Mouse (Mus musculus) embryo, embryonic 9.5 days (tissue): ENCODE results near the gene Gtf2i.

Source experiments
- DNase-seq: peaks from one replicate; pipeline ENCODE4 v3.0.0-alpha.2; 2017; ENCODE audit errors: extremely low spot score

Gene Gtf2i

GRCm38 (mm10) chr5:134243661-134244436 is 70.7 kb downstream of the Gtf2i start:
- no peak for DNase-seq

DNA sequence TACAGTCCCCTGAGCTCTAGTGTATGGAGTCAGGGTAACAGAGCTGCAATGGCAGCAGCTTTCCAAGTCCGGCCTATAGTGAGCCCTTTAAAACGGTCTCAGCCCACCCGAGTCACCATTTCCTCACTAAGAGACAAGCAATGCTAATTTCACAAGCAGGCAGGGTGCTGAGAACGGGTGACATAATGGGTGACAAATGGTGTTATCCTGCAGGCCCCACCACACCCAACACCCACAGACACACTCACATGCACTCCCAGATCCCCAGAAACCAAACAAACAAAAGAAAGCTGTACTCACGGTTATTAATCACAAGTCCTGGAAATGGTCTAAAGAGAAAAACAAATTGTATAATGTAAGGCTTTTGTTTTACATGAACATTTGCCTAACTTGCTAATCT is 72.7 kb downstream of the Gtf2i start:
- DNase-seq, result no peak

GRCm38 (mm10) chr5:134237936-134238760 is 76.4 kb downstream of the Gtf2i start:
- peak; percentile 43 for DNase-seq

GRCm38 (mm10) chr5:134237508-134237907 is 77.1 kb downstream of the Gtf2i start:
- DNase-seq, result no peak

GRCm38 (mm10) chr5:134236796-134237195 is 77.8 kb downstream of the Gtf2i start:
- DNase-seq, result no peak

GRCm38 (mm10) chr5:134236241-134236640 is 78.3 kb downstream of the Gtf2i start:
- DNase-seq, result no peak

DNA sequence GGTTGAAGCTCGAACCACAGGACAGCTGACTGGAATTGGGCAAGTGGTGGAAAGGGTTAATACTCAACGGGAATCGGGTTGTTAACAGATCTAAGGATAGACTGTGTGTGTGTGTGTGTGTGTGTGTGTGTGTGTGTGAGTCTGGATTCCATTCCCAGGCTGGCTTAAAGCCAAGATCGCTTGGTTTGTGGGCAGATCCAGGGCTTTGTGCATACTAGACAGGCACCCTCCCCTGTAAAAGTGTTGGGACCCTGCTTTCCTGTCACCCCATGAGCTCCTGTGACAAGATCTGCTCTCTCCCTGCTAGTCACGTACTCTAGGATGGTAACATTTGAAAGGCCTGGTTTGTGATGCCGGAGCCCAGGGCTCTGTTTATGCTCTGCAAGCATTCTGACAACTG is 79.4 kb downstream of the Gtf2i start:
- DNase-seq, result no peak

- no peak for DNase-seq
Measured at GRCm38 (mm10) chr5:134234205-134234604, 80.4 kb downstream of the Gtf2i start.

- DNase-seq, result no peak
Measured at GRCm38 (mm10) chr5:134233244-134233651, 81.3 kb downstream of the Gtf2i start.

- no peak for DNase-seq
Measured at GRCm38 (mm10) chr5:134232568-134232967, 82.0 kb downstream of the Gtf2i start.

DNA sequence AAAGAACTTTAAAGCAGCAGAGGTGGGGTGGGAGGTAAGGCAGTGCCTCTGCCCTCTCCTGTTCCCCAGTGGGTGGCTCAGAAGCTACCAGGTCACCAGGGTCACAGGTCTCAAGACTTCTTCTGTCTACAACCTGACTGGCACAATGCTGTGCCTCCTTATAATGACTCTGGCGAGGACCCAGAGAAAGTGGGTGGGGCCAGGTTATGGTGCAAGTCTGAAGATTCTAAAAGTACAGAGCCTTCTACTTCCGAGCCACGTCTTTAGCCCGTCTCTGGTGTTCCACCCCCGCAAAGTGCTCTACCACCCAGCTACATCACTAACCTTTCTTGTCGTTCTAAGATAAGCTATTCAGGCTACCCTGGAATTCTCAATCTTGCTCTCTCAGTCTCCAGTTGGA is 82.4 kb downstream of the Gtf2i start:
- DNase-seq, result no peak

DNA sequence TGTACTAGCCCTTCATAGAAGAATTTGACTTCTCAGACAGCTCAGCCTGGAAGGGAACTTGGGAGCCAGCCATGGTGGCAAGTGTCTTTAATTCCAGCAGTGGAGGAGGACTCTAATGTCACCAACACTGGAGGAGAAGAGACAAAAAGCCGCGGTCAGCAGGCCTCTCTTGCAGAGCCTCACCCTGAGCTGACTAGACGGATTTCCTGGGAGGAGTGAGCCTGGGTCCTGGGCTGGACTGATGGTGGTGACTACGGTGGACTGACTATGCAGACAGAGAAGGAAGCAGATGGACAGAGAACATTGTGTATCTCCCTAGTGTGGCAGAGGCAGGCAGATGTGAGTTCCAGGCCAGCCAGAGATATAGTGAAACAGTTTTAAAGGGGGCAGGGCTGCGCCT is 83.2 kb downstream of the Gtf2i start:
- no peak for DNase-seq

GRCm38 (mm10) chr5:134229391-134229790 is 85.2 kb downstream of the Gtf2i start, which contains the start of gene Ncf1:
TSS of gene Ncf1 (minus strand) at chr5:134229625.
- no peak for DNase-seq

GRCm38 (mm10) chr5:134228249-134228638 is 86.3 kb downstream of the Gtf2i start:
- no peak for DNase-seq

- DNase-seq, result peak; percentile 54
Measured at GRCm38 (mm10) chr5:134227574-134228248, 86.8 kb downstream of the Gtf2i start.

- DNase-seq, result no peak
Measured at GRCm38 (mm10) chr5:134226946-134227345, 87.6 kb downstream of the Gtf2i start.

DNA sequence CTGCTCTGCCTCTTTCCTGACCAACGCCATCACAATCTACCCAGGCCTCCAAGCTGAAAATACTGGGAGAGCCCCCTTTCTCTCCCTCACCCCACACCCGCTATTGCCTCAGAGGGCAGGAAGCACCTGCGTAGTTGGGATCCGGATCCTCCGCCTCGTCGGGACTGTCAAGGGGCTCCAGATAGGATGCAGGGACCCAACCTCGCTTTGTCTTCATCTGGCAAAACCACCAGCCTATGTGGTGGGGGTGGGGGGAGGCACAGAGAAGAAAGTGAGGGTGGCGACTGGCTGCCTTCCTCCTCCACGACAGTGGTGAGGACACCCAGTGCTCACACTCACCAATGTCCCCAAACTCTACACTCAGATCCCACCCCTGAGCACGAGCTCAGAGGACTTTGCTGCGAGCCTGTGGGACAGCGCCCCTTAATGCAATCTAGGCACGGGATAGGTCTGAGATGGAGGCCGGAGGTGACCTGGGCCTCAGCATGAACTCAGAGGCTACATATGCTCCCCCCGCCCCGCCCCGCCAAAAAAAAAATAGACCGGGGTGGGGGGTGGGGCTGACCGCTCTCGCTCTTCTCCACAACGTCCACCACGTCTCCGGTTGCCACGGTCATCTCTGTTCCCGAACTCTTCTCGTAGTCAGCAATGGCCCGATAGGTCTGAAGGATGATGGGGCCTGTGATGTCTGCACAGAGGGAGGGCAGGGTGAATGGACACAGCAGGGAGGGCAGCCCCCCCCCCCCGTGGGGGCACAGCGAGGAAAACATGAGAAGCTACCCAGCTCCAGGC is 89.3 kb downstream of the Gtf2i start:
- no peak for DNase-seq

DNA sequence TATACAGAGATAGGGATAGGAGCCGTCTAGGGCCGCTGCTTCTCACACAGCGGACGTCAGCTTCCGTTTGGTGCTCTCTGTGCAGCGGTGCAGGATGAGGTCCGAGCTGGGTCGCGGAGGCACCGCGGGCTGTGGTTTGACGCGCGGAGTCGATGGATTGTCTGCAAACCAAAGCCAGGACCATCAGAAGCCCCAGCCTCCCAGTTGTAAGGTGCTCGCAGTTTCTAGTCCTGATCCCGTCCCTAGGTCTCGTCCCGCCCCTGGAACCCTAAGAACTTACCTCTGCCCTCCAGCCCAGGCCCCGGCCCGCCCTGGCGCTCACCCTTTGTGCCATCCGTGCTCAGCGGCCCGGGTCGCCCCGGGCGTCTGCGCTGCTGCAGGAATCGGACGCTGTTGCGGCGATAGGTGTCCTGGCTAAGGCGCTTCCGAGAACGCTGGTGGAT is 92.8 kb downstream of the Gtf2i start:
- no peak for DNase-seq

GRCm38 (mm10) chr5:134221278-134221677 is 93.3 kb downstream of the Gtf2i start:
- no peak for DNase-seq

DNA sequence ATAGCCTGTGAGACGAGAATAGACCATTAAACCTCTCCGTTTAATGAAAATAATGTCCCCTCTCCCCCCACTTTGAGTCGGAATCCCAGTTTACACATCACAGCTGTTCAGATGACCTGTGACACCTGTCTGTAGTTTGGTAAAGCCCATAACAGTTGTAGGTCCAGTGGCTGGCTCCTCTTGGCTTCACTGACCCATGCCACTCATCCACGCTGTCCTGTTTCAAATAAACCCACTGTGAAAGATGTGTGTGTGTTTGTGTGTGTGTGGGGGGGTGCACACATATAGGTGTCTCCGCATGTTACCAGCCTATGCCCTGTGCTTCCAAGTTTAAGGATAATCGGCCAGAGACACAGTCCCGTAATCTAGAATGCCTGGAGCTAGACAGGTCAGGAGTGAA is 96.7 kb downstream of the Gtf2i start:
- DNase-seq, result no peak

- DNase-seq, result no peak
Measured at GRCm38 (mm10) chr5:134214021-134214806, 100.3 kb downstream of the Gtf2i start.
